ENCODE assay signal across 28 mouse cellular contexts in genomic region chr2:129196317-129196716, GRCm38 (mm10). TPM values are rescaled to one million over a fixed set of nuclear protein-coding genes. Genes with fewer than 3 reads are reported as not detected.
DNase-seq lines count a peak whose midpoint lies in the region; ATAC-seq and TF ChIP-seq lines count a peak whose summit lies in the region.
"Had no signal": no experiment of that assay in that cellular context is flagged by ENCODE, and none has a peak within 500 bp of the region (broad histone marks: within the 10 kb centered on the region; RNA-seq: fewer than 3 reads in every experiment).

No protein-coding gene starts in this region.

- no peak overlapping the region for H3K4me2 ChIP-seq in liver, postnatal 0 days (ENCODE audit: low read depth, low read length)
- no peak overlapping the region for H3K4me2 ChIP-seq in intestine, embryonic 16.5 days (ENCODE audit: low read depth, low read length)
- H3K4me2 ChIP-seq: heart, embryonic 15.5 days; hindbrain, embryonic 12.5 days; intestine, embryonic 15.5 days; midbrain, embryonic 13.5 days; neural tube, embryonic 12.5 days had no signal

- no peaks in the 10 kb centered on the region for H3K9me3 ChIP-seq in liver, postnatal 0 days (ENCODE audit: low read length)
- no peaks in the 10 kb centered on the region for H3K9me3 ChIP-seq in intestine, embryonic 16.5 days (ENCODE audit: control insufficient read depth, low read length)
- H3K9me3 ChIP-seq: forebrain, embryonic 13.5 days; heart, embryonic 15.5 days; hindbrain, embryonic 12.5 days; intestine, embryonic 15.5 days; limb, embryonic 12.5 days; midbrain, embryonic 13.5 days; neural tube, embryonic 12.5 days had no signal

- DNase-seq in 416B (ENCODE audit: low read depth), result peak; percentile 73
- no peak for DNase-seq in liver, postnatal 0 days
- no peak for DNase-seq in ovary, postnatal 14 days (ENCODE audit: low spot score)
- DNase-seq in heart, postnatal 36 days, result no peak
- DNase-seq: adrenal gland, adult 2 months; adrenal gland, postnatal 36 days; B cell, adult 2 months; cerebellum, adult 2 months; cerebellum, postnatal 14 days; gastrocnemius, postnatal 10 days; kidney, adult 8-10 months; lung, adult 18-20 months; lung, postnatal 10 days; right cerebral cortex, postnatal 4 days; thymus, postnatal 4 days had no signal

- H3K27me3 ChIP-seq in liver, postnatal 0 days (ENCODE audit: insufficient read depth, low read length), result no peaks in the 10 kb centered on the region
- H3K27me3 ChIP-seq in intestine, embryonic 16.5 days (replicated peaks; ENCODE audit: control insufficient read depth, insufficient read depth, low read length), result no peaks in the 10 kb centered on the region
- H3K27me3 ChIP-seq: forebrain, embryonic 13.5 days; heart, embryonic 15.5 days; hindbrain, embryonic 12.5 days; intestine, embryonic 15.5 days; limb, embryonic 12.5 days; midbrain, embryonic 13.5 days; neural tube, embryonic 12.5 days had no signal

- no peak for TF ChIP-seq POLR2A in bone marrow macrophage, adult 2 months (IDR thresholded peaks at IDR 0.05; ENCODE audit: borderline replicate concordance, low read depth, low read length)

- no peak for TF ChIP-seq CTCF in bone marrow macrophage, adult 2 months (IDR thresholded peaks at IDR 0.05; ENCODE audit: low read depth, low read length)
- no peak for TF ChIP-seq CTCF in liver, postnatal 0 days (IDR thresholded peaks at IDR 0.05; ENCODE audit: low read depth)

- H3K27ac ChIP-seq in bone marrow macrophage, adult 2 months (ENCODE audit: insufficient read depth, low read depth, low read length), result peak overlapping the region; percentile 86
- H3K27ac ChIP-seq in liver, postnatal 0 days (ENCODE audit: low read depth), result peak overlapping the region; percentile 95
- no peak overlapping the region for H3K27ac ChIP-seq in intestine, embryonic 16.5 days (ENCODE audit: low read length)
- H3K27ac ChIP-seq: forebrain, embryonic 13.5 days; heart, embryonic 15.5 days; hindbrain, embryonic 12.5 days; hindbrain, postnatal 0 days; intestine, embryonic 15.5 days; kidney, postnatal 0 days; limb, embryonic 12.5 days; midbrain, embryonic 13.5 days; neural tube, embryonic 12.5 days had no signal

- no peak overlapping the region for H3K9ac ChIP-seq in liver, postnatal 0 days (replicated peaks)
- no peak overlapping the region for H3K9ac ChIP-seq in intestine, embryonic 16.5 days (ENCODE audit: low read depth, low read length)
- H3K9ac ChIP-seq: forebrain, embryonic 13.5 days; heart, embryonic 15.5 days; hindbrain, embryonic 12.5 days; intestine, embryonic 15.5 days; limb, embryonic 12.5 days; midbrain, embryonic 13.5 days; neural tube, embryonic 12.5 days had no signal

- 78% methylated on average over 2 of the region's 2 CpGs for WGBS in liver, postnatal 0 days (ENCODE audit: insufficient replicate concordance)
- WGBS in intestine, embryonic 16.5 days, result 96% methylated on average over 2 of the region's 2 CpGs

- TF ChIP-seq EP300 in liver, postnatal 0 days (IDR thresholded peaks at IDR 0.05; ENCODE audit: low read depth), result peak; percentile 27; the same call in 1 of the 2 replicates

- no peak overlapping the region for H3K4me3 ChIP-seq in bone marrow macrophage, adult 2 months (ENCODE audit: insufficient read depth, low read length)
- H3K4me3 ChIP-seq in liver, postnatal 0 days (ENCODE audit: low read depth, low read length), result no peak overlapping the region
- no peak overlapping the region for H3K4me3 ChIP-seq in intestine, embryonic 16.5 days (ENCODE audit: low read length)
- H3K4me3 ChIP-seq: forebrain, embryonic 13.5 days; heart, embryonic 15.5 days; hindbrain, embryonic 12.5 days; intestine, embryonic 15.5 days; limb, embryonic 12.5 days; midbrain, embryonic 13.5 days; neural tube, embryonic 12.5 days had no signal

- peaks cover 49% of the 10 kb centered on the region for H3K4me1 ChIP-seq in bone marrow macrophage, adult 2 months (ENCODE audit: control insufficient read depth, insufficient read depth, low read length)
- peaks cover 22% of the 10 kb centered on the region for H3K4me1 ChIP-seq in liver, postnatal 0 days (ENCODE audit: insufficient read depth)
- H3K4me1 ChIP-seq in intestine, embryonic 16.5 days (ENCODE audit: control insufficient read depth, insufficient read depth, low read length), result peaks cover 16% of the 10 kb centered on the region

- H3K36me3 ChIP-seq in liver, postnatal 0 days (replicated peaks; ENCODE audit: insufficient read depth, low read length), result peaks cover 15% of the 10 kb centered on the region
- no peaks in the 10 kb centered on the region for H3K36me3 ChIP-seq in intestine, embryonic 16.5 days (ENCODE audit: control insufficient read depth, insufficient read depth, low read length)
- H3K36me3 ChIP-seq: heart, embryonic 15.5 days; intestine, embryonic 15.5 days; midbrain, embryonic 13.5 days; neural tube, embryonic 12.5 days had no signal

- intact Hi-C loops in heart, postnatal 36 days (cut with DNase I), result loop anchor here (5.0 to 10.0 kb wide), 2 partner anchors 229 to 502 kb away; partner anchors contain the start of genes Gm10762, Mertk and Zc3h6

- ATAC-seq in liver, postnatal 0 days, result no peak
- ATAC-seq in monocyte, adult 5-6 weeks (replicated peaks; ENCODE audit: insufficient number of reproducible peaks, low FRiP score, low TSS enrichment, poor library complexity, severe bottlenecking), result peak; percentile 54
- ATAC-seq in intestine, embryonic 16.5 days, result no peak
- ATAC-seq: activated CD4-positive, CD25-positive, alpha-beta regulatory T cell, adult 4 months; forebrain, embryonic 13.5 days; hindbrain, postnatal 0 days; intestine, embryonic 15.5 days; midbrain, embryonic 13.5 days had no signal

RNA-seq across cellular contexts. Expression of gene Slc20a1, which starts 2.2 kb away (rescaled TPM):
- 29.5 and 32.1 TPM in 2 replicates for polyA plus RNA-seq in bone marrow macrophage, adult 2 months (2012; ENCODE audit: insufficient read depth, insufficient read length, missing spikeins)
- polyA plus RNA-seq in liver, postnatal 0 days (2015; fragmentation: Nextera tagmentation; extraction: Ambion mirVana), result 20.2 and 24.9 TPM in 2 replicates
- 139 to 316 TPM (median 186 TPM) in 3 replicates for total RNA-seq in monocyte, adult 5-6 weeks (2017)
- total RNA-seq in heart, postnatal 36 days (2021), result 10 to 100 TPM in 1 of 2 experiments, 1 to 10 TPM in 1; 9.3 to 13.6 TPM
- polyA plus RNA-seq in intestine, embryonic 16.5 days (2015; fragmentation: Nextera tagmentation; extraction: Ambion mirVana), result 28.8 and 30.4 TPM in 2 replicates
